Mouse (Mus musculus) kidney, embryonic 15.5 days (tissue): ENCODE measurements around the gene Mitf. TPM values are rescaled to one million over a fixed set of nuclear protein-coding genes. Genes with fewer than 3 reads are reported as not detected.

Source experiments
- ATAC-seq: fragments of 200-750 bp; cut with Nextera tagmentation; replicated peaks from 2 replicates; pipeline ENCODE4 v1.8.0; 2017; ENCODE audit warnings: moderate TSS enrichment; ENCODE audit not compliant: low FRiP score
- H3K27ac ChIP-seq: fragments of 300-500 bp; sonication (generic); 2 replicates; pipeline ENCODE4 v1.5.1; 2015; ENCODE audit warnings: mild to moderate bottlenecking, inconsistent platforms
- H3K27me3 ChIP-seq: fragments of 300-500 bp; sonication (generic); 2 replicates; pipeline ENCODE4 v1.6.1; 2015; ENCODE audit warnings: inconsistent platforms
- H3K36me3 ChIP-seq: fragments of 300-500 bp; sonication (generic); 2 replicates; pipeline ENCODE4 v1.6.1; 2015; ENCODE audit warnings: inconsistent platforms
- H3K4me1 ChIP-seq: fragments of 300-500 bp; sonication (generic); 2 replicates; pipeline ENCODE4 v1.6.1; 2015; ENCODE audit warnings: inconsistent platforms
- H3K4me2 ChIP-seq: fragments of 300-500 bp; sonication (generic); 2 replicates; pipeline ENCODE4 v1.6.1; 2015; ENCODE audit warnings: moderate library complexity, mild to moderate bottlenecking, inconsistent platforms
- H3K4me3 ChIP-seq: fragments of 300-500 bp; sonication (generic); replicated peaks from 2 replicates; pipeline ENCODE4 v1.5.1; 2015; ENCODE audit warnings: mild to moderate bottlenecking, inconsistent platforms
- H3K9ac ChIP-seq: fragments of 300-500 bp; sonication (generic); 2 replicates; pipeline ENCODE4 v1.6.1; 2015; ENCODE audit warnings: mild to moderate bottlenecking, inconsistent platforms
- H3K9me3 ChIP-seq: fragments of 300-500 bp; sonication (generic); replicated peaks from 2 replicates; pipeline ENCODE4 v1.6.1; 2016; ENCODE audit warnings: inconsistent platforms
- WGBS: fragments of 180-500 bp; shearing (Covaris S2); methylation state at CpG from one replicate; pipeline ENCODE4 v1.1.7; 2015; ENCODE audit warnings: mixed read lengths; 5-methylcytosine and 5-hydroxymethylcytosine counted together
- polyA plus RNA-seq: library from polyadenylated mRNA; unstranded; fragments of >200 nt; fragmentation: Nextera tagmentation; extraction: Ambion mirVana; gene quantifications from 2 replicates; pipeline ENCODE4 v1.2.1, GENCODE M21; 2015

The Mitf gene
- polyA plus RNA-seq, 1 experiment from 2014 or later: 3.4 TPM

- Histone ChIP-seq H3K9ac (no peak overlapping the region), H3K4me2 (no peak overlapping the region), H3K27ac (peak overlapping the region; percentile 43), H3K36me3 (no peaks in the 10 kb centered on the region), H3K4me3 (no peak overlapping the region), H3K27me3 (no peaks in the 10 kb centered on the region), H3K4me1 (no peaks in the 10 kb centered on the region), H3K9me3 (no peaks in the 10 kb centered on the region)
- WGBS: 68% methylated on average over 5 of the region's 5 CpGs
- ATAC-seq: no peak
These were observed 208.2 kb downstream of the Mitf start for GRCm38 (mm10) chr6:98015066-98015465.

GRCm38 (mm10) chr6:98015819-98016218, 209.0 kb downstream of the Mitf start:
- 67% methylated on average over 5 of the region's 5 CpGs for WGBS
- H3K4me2 ChIP-seq: no peak overlapping the region
- H3K9me3 ChIP-seq: no peaks in the 10 kb centered on the region
- H3K27me3 ChIP-seq: no peaks in the 10 kb centered on the region
- no peak overlapping the region for H3K4me3 ChIP-seq
- no peak for ATAC-seq
- no peak overlapping the region for H3K27ac ChIP-seq
- H3K9ac ChIP-seq: no peak overlapping the region
- no peaks in the 10 kb centered on the region for H3K4me1 ChIP-seq
- H3K36me3 ChIP-seq: no peaks in the 10 kb centered on the region

DNA sequence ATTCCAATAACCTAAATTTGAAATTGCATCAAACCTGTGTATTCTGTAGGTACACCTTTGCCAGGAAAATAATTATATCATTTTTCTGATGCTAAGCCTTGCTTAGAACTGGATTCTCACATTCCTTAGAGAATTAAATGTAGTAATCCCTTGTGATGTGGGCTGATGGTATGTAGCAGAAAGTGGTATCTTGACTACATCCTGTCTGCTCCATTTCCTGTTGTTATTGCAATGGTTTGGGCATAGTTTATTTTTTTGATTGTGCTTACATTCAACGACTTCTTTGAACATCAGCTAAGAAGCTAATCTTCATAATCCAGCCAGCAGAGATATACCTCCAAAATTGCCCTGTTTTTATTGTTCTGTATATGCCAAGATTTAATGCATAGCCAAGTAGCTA, 217.0 kb downstream of the Mitf start:
- no peak overlapping the region for H3K4me3 ChIP-seq
- H3K9me3 ChIP-seq: no peaks in the 10 kb centered on the region
- H3K4me1 ChIP-seq: no peaks in the 10 kb centered on the region
- 49% methylated on average over 1 of the region's 1 CpGs for WGBS
- H3K9ac ChIP-seq: no peak overlapping the region
- H3K36me3 ChIP-seq: no peaks in the 10 kb centered on the region
- H3K4me2 ChIP-seq: no peak overlapping the region
- no peak for ATAC-seq
- H3K27me3 ChIP-seq: no peaks in the 10 kb centered on the region
- H3K27ac ChIP-seq: no peak overlapping the region

DNA sequence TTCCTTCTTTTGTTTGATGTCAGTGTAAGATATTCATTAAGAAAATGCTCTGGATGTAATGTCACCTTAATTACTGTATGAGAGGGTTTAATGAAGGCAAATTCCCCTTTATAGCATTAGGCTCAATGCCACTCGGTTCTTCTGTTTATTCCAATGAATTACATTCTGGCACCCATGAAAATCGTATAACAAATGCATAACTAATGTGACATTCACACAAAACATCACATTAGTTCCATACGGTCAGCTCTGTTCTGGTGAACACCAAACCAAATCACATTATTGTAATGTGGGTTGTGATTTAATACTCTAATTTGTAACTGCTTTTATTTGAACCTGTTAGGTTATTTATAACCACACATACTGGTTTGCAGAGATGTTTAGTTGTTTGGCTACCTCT, 231.7 kb downstream of the Mitf start:
- Histone ChIP-seq H3K36me3 (no peaks in the 10 kb centered on the region), H3K4me1 (no peaks in the 10 kb centered on the region), H3K9me3 (no peaks in the 10 kb centered on the region), H3K27me3 (no peaks in the 10 kb centered on the region), H3K4me2 (no peak overlapping the region), H3K27ac (no peak overlapping the region), H3K9ac (no peak overlapping the region), H3K4me3 (no peak overlapping the region)
- ATAC-seq: no peak
- whole genome bisulfite sequencing: 89% methylated on average over 3 of the region's 3 CpGs

GRCm38 (mm10) chr6:98041795-98042194, 234.9 kb downstream of the Mitf start:
- ATAC-seq: no peak
- no peaks in the 10 kb centered on the region for H3K27me3 ChIP-seq
- no peak overlapping the region for H3K27ac ChIP-seq
- no peaks in the 10 kb centered on the region for H3K9me3 ChIP-seq
- WGBS: 80% methylated on average over 7 of the region's 7 CpGs
- no peaks in the 10 kb centered on the region for H3K36me3 ChIP-seq
- H3K4me2 ChIP-seq: no peak overlapping the region
- H3K4me3 ChIP-seq: no peak overlapping the region
- H3K9ac ChIP-seq: no peak overlapping the region
- H3K4me1 ChIP-seq: no peaks in the 10 kb centered on the region

DNA sequence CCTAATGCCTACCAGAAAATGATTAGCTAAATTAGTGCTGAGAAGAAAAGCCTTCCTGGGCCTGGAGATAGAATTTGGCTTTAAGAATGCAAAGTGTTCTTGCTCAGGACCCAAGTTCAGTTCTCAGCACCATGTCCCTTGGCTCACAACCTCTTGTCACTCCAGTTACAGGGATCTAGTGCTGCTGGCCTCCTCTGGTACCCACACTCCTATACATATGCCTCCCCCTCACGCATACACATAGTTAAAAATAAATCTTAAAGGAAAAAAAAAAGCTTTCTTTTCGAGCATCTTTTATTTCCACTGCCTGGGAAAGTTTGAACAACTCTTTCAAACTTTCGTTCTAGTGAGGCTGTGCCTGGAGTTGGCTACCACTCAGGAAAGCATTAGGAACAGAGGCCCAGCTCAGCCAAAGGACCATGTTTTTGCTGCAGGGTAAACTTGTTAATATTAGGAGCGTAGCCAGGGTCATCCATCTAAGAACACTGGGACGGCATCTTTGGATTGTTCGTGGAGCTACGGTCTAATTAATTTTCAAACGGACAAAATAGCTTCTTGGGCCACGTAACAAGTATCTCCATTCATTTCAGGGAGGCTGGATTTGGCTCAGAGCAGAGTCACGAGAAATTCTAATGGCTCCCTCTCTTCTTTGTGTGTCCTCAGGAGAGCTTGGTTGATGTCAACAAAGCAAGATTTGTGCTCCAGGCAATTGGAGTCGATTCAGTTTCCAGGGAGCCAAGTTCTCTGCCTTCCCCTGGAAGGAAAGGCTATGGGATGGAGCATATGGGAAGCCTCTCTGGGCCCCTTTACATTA, 239.7 kb downstream of the Mitf start:
- Histone ChIP-seq H3K27me3 (no peaks in the 10 kb centered on the region), H3K4me3 (no peak overlapping the region), H3K4me2 (no peak overlapping the region), H3K27ac (no peak overlapping the region), H3K9ac (no peak overlapping the region), H3K4me1 (0 out of 2 replicates have a peak, but pooled peaks cover 2% of the 10 kb centered on the region), H3K9me3 (no peaks in the 10 kb centered on the region), H3K36me3 (no peaks in the 10 kb centered on the region)
- WGBS: 69% methylated on average over 11 of the region's 11 CpGs
- no peak for ATAC-seq

DNA sequence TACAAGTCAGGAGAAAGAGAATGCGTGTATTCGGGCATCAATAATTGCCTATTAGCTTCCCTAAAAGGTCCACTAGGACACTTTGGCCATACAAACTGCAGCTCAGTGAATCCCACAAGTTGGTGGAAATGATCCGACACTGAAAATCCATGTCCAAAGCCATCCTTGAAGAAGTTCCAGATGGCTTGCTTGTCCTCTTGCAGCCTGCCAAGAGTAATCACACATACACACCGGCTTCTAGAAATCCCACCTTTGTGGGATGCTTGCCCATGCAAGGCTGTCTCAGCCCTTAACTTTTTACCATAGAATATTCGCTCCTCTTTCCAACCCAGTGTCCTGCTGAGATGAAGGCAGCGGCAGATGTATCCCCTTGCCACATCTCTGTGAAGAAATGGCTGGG, 240.9 kb downstream of the Mitf start:
- 0 out of 2 replicates have a peak, but pooled peaks cover 2% of the 10 kb centered on the region for H3K4me1 ChIP-seq
- no peaks in the 10 kb centered on the region for H3K27me3 ChIP-seq
- no peak for ATAC-seq
- H3K4me2 ChIP-seq: no peak overlapping the region
- no peaks in the 10 kb centered on the region for H3K9me3 ChIP-seq
- H3K4me3 ChIP-seq: no peak overlapping the region
- H3K36me3 ChIP-seq: no peaks in the 10 kb centered on the region
- 80% methylated on average over 6 of the region's 6 CpGs for WGBS
- H3K9ac ChIP-seq: no peak overlapping the region
- H3K27ac ChIP-seq: no peak overlapping the region

DNA sequence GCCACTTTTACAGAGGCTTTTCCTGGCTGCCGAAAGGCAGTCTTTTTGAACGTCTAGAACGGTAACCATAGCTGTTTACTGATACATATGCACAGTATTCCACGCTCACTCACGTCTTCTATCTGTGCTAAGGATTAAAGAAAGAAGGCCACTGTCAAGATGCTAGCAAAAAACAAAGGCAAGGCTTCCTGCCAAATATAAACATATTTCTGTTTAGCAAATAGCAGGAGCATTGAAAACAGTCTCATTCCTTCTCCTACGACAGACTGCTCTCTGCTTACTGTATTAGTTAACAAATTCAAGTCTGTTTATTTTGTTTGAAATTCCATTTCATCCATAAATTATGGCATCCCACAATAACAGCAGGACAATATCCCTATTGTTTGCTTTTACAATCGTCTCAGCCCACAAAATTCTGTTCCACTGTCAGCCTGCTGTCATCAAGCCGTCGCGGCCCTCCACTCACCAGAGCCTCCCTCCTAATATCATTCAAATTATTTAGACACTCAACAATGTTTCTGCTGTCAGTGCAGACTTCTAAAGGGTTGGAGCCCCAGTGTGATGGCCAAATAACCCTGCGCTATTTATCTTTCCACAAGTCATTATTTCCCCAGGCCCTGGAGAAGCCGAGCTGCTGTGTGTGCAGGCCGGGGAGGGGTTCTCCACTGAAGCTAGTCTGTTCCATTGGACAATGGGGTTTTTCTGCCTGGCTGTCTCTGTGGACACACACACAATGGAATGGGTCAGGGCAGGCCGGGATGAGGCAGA, 242.0 kb downstream of the Mitf start:
- H3K27me3 ChIP-seq: no peaks in the 10 kb centered on the region
- H3K36me3 ChIP-seq: no peaks in the 10 kb centered on the region
- H3K4me3 ChIP-seq: no peak overlapping the region
- H3K4me1 ChIP-seq: 0 out of 2 replicates have a peak, but pooled peaks cover 2% of the 10 kb centered on the region
- no peak overlapping the region for H3K4me2 ChIP-seq
- no peaks in the 10 kb centered on the region for H3K9me3 ChIP-seq
- no peak for ATAC-seq
- H3K27ac ChIP-seq: no peak overlapping the region
- H3K9ac ChIP-seq: no peak overlapping the region
- WGBS: 48% methylated on average over 14 of the region's 14 CpGs

GRCm38 (mm10) chr6:98049551-98049950, 242.7 kb downstream of the Mitf start:
- H3K27ac ChIP-seq: no peak overlapping the region
- no peak overlapping the region for H3K4me2 ChIP-seq
- no peaks in the 10 kb centered on the region for H3K36me3 ChIP-seq
- no peak for ATAC-seq
- no peaks in the 10 kb centered on the region for H3K9me3 ChIP-seq
- H3K27me3 ChIP-seq: no peaks in the 10 kb centered on the region
- 85% methylated on average over 2 of the region's 2 CpGs for whole genome bisulfite sequencing
- 0 out of 2 replicates have a peak, but pooled peaks cover 2% of the 10 kb centered on the region for H3K4me1 ChIP-seq
- H3K9ac ChIP-seq: no peak overlapping the region
- H3K4me3 ChIP-seq: no peak overlapping the region

GRCm38 (mm10) chr6:98061878-98062277, 255.0 kb downstream of the Mitf start:
- Histone ChIP-seq H3K36me3 (no peaks in the 10 kb centered on the region), H3K4me3 (no peak overlapping the region), H3K4me2 (no peak overlapping the region), H3K9ac (no peak overlapping the region), H3K9me3 (no peaks in the 10 kb centered on the region), H3K4me1 (no peaks in the 10 kb centered on the region), H3K27me3 (no peaks in the 10 kb centered on the region), H3K27ac (no peak overlapping the region)
- ATAC-seq: no peak
- WGBS: 86% methylated on average over 13 of the region's 13 CpGs

GRCm38 (mm10) chr6:98064926-98065325, 258.1 kb downstream of the Mitf start:
- H3K36me3 ChIP-seq: no peaks in the 10 kb centered on the region
- 43% methylated on average over 5 of the region's 5 CpGs for whole genome bisulfite sequencing
- H3K9ac ChIP-seq: no peak overlapping the region
- no peak overlapping the region for H3K4me2 ChIP-seq
- H3K9me3 ChIP-seq: no peaks in the 10 kb centered on the region
- no peaks in the 10 kb centered on the region for H3K27me3 ChIP-seq
- no peak overlapping the region for H3K4me3 ChIP-seq
- no peak for ATAC-seq
- no peaks in the 10 kb centered on the region for H3K4me1 ChIP-seq
- H3K27ac ChIP-seq: no peak overlapping the region

GRCm38 (mm10) chr6:98066420-98066819, 259.6 kb downstream of the Mitf start:
- Histone ChIP-seq H3K9me3 (no peaks in the 10 kb centered on the region), H3K36me3 (no peaks in the 10 kb centered on the region), H3K4me2 (no peak overlapping the region), H3K27ac (no peak overlapping the region), H3K27me3 (no peaks in the 10 kb centered on the region), H3K4me1 (no peaks in the 10 kb centered on the region), H3K4me3 (no peak overlapping the region), H3K9ac (no peak overlapping the region)
- 91% methylated on average over 4 of the region's 4 CpGs for WGBS
- ATAC-seq: no peak
